ENCODE assay signal across 9 mouse cellular contexts in the genomic region with DNA sequence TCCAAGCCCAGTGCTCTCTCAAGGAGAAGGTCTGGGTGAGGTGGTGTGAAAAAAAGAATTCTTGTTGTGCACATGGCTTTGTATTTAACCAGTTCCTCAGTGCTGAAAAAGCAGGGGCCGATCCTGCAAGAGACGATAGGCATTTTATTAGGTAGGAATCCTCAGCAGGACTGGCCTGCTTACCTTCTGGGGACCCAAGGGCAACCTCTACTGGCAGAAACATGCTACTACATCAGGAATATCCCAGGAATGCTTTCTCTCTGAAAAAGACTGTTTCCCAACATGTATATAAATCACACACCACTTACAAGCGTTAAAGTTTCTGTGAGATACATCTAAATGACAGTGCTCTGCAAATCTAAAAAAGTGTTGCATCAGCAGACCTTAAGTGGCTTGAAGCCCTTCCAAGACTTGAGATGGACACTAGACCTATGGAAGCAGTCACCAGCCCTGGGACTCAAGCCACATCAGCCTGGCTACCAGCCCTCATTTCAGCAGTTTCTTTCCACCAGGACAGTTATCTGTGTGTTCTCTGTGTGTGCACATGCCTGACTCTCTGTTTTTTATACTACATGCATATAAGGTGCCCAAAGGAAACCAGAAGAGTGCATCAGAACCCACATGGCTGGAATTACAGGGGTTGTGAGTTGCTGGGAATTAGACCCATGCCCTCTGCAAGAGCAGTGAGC. TPM values are rescaled to one million over a fixed set of nuclear protein-coding genes. Genes with fewer than 3 reads are reported as not detected.
DNase-seq lines count a peak whose midpoint lies in the region; ATAC-seq and TF ChIP-seq lines count a peak whose summit lies in the region.
"Had no signal": no experiment of that assay in that cellular context is flagged by ENCODE, and none has a peak within 500 bp of the region (broad histone marks: within the 10 kb centered on the region; RNA-seq: fewer than 3 reads in every experiment).

No protein-coding gene starts in this region.

- ATAC-seq in limb, embryonic 11.5 days (ENCODE audit: insufficient number of reproducible peaks, low FRiP score, low TSS enrichment, low read depth), result no peak
- peak; percentile 44 for ATAC-seq in Patski

- CTCF ChIA-PET in Patski (lab: Charles Lee), result no interaction called here

- 12% methylated on average over 3 of the region's 3 CpGs for WGBS in limb, embryonic 11.5 days
- WGBS in limb, embryonic 10.5 days, result 14% methylated on average over 3 of the region's 3 CpGs

- no peaks in the 10 kb centered on the region for H3K4me1 ChIP-seq in limb, embryonic 11.5 days (ENCODE audit: control insufficient read depth, insufficient read depth, low read length)
- peaks cover 8% of the 10 kb centered on the region; the same call in 1 of the 2 replicates for H3K4me1 ChIP-seq in limb, embryonic 10.5 days
- H3K4me1 ChIP-seq: embryonic facial prominence, embryonic 12.5 days had no signal

- intact Hi-C loops in heart, postnatal 10 days (cut with DNase I), result loop anchor here (1.0 kb wide), 2 partner anchors 31 to 46 kb away; no protein-coding TSS in a partner anchor
- intact Hi-C loops in left cerebral cortex, adult 2 months (cut with DNase I), result loop anchor here (1.0 kb wide), 1 partner anchor 31 kb away; no protein-coding TSS in a partner anchor

- H3K9ac ChIP-seq in limb, embryonic 11.5 days (ENCODE audit: low read length), result no peak overlapping the region
- H3K9ac ChIP-seq: embryonic facial prominence, embryonic 12.5 days had no signal

- H3K9me3 ChIP-seq in limb, embryonic 11.5 days (ENCODE audit: control insufficient read depth, low read length), result no peaks in the 10 kb centered on the region
- no peaks in the 10 kb centered on the region for H3K9me3 ChIP-seq in limb, embryonic 10.5 days (replicated peaks)
- H3K9me3 ChIP-seq: embryonic facial prominence, embryonic 12.5 days had no signal

- TF ChIP-seq CTCF in Patski (IDR thresholded peaks at IDR 0.05), result peak; percentile 77
- peak; percentile 92 for TF ChIP-seq CTCF in left cerebral cortex, adult 2 months (IDR thresholded peaks at IDR 0.05)

- DNase-seq in limb, embryonic 11.5 days (ENCODE audit: low spot score), result peak; percentile 68
- DNase-seq in limb, embryonic 10.5 days (ENCODE audit: low spot score), result no peak
- no peak for DNase-seq in Patski (ENCODE audit: low read depth, low spot score)
- peak; percentile 81 to 82 for DNase-seq in cerebellum, postnatal 14 days
- peak; percentile 78 to 80 for DNase-seq in heart, postnatal 10 days
- DNase-seq in left cerebral cortex, adult 2 months (ENCODE audit: extremely low spot score in 1 of 2, low spot score in 2 of 2), result peak; percentile 57 to 67
- DNase-seq in retina, postnatal 1 day, result peak; percentile 72
- DNase-seq in ovary, postnatal 36 days (ENCODE audit: low spot score), result no peak

- no peaks in the 10 kb centered on the region for H3K36me3 ChIP-seq in limb, embryonic 11.5 days (ENCODE audit: control insufficient read depth, insufficient read depth, low read length)
- no peaks in the 10 kb centered on the region for H3K36me3 ChIP-seq in limb, embryonic 10.5 days
- H3K36me3 ChIP-seq: embryonic facial prominence, embryonic 12.5 days had no signal

- no peak overlapping the region for H3K27ac ChIP-seq in limb, embryonic 11.5 days (replicated peaks; ENCODE audit: low read depth, low read length)
- H3K27ac ChIP-seq in limb, embryonic 10.5 days, result no peak overlapping the region
- H3K27ac ChIP-seq in left cerebral cortex, adult 2 months, result no peak overlapping the region
- H3K27ac ChIP-seq: embryonic facial prominence, embryonic 12.5 days had no signal

- no peaks in the 10 kb centered on the region for H3K27me3 ChIP-seq in limb, embryonic 11.5 days (ENCODE audit: control insufficient read depth, insufficient read depth, low read length)
- H3K27me3 ChIP-seq in limb, embryonic 10.5 days (ENCODE audit: low read depth, poor library complexity, severe bottlenecking), result peaks cover 19% of the 10 kb centered on the region
- peaks cover 7% of the 10 kb centered on the region for H3K27me3 ChIP-seq in Patski
- H3K27me3 ChIP-seq: embryonic facial prominence, embryonic 12.5 days had no signal

- H3K4me3 ChIP-seq in limb, embryonic 11.5 days (ENCODE audit: low read depth, low read length), result no peak overlapping the region
- H3K4me3 ChIP-seq in limb, embryonic 10.5 days, result no peak overlapping the region
- no peak overlapping the region for H3K4me3 ChIP-seq in left cerebral cortex, adult 2 months
- H3K4me3 ChIP-seq: embryonic facial prominence, embryonic 12.5 days had no signal

- POLR2A ChIA-PET in Patski (lab: Charles Lee), result no interaction called here

- no peak overlapping the region for H3K4me2 ChIP-seq in limb, embryonic 11.5 days (ENCODE audit: low read depth, severe bottlenecking)
- H3K4me2 ChIP-seq: embryonic facial prominence, embryonic 12.5 days had no signal

- in situ Hi-C loops in Patski (cut with MboI; ENCODE audit: low pct_unique_long_range_greater_than_20kb), result no loop called here

RNA-seq across cellular contexts. Expression of a gene that starts 19.0 kb away (rescaled TPM):
- 149 and 155 TPM in 2 replicates for polyA plus RNA-seq in limb, embryonic 11.5 days (2014; fragmentation: Nextera tagmentation; extraction: Ambion mirVana)
- polyA plus RNA-seq in limb, embryonic 10.5 days (2016; fragmentation: Nextera tagmentation; extraction: Ambion mirVana), result 174 and 201 TPM in 2 replicates
- polyA plus RNA-seq in Patski (2021), result 108 TPM
- 100 to 1,000 TPM; 181 to 183 TPM for total RNA-seq in heart, postnatal 10 days (2021)
- total RNA-seq in left cerebral cortex, adult 2 months (2021), result 10 to 100 TPM; 90.3 to 93.7 TPM

RNA-seq across cellular contexts. Expression of a gene that starts 21.0 kb away (rescaled TPM):
- polyA plus RNA-seq in limb, embryonic 11.5 days (2014; fragmentation: Nextera tagmentation; extraction: Ambion mirVana), result 0.17 and 0.21 TPM in 2 replicates
- polyA plus RNA-seq in limb, embryonic 10.5 days (2016; fragmentation: Nextera tagmentation; extraction: Ambion mirVana), result 0.16 TPM in 1 of 2 replicates, not detected in the other
- polyA plus RNA-seq in Patski (2021), result not detected
- 1 to 10 TPM; 3.2 to 3.9 TPM for total RNA-seq in heart, postnatal 10 days (2021)
- total RNA-seq in left cerebral cortex, adult 2 months (2021), result 1 to 10 TPM; 6.9 to 7.9 TPM

RNA-seq across cellular contexts. Expression of a gene that starts 37.9 kb away (rescaled TPM):
- polyA plus RNA-seq in limb, embryonic 11.5 days (2014; fragmentation: Nextera tagmentation; extraction: Ambion mirVana), result 0.35 and 0.37 TPM in 2 replicates
- 0.36 and 0.38 TPM in 2 replicates for polyA plus RNA-seq in limb, embryonic 10.5 days (2016; fragmentation: Nextera tagmentation; extraction: Ambion mirVana)
- 0.03 TPM for polyA plus RNA-seq in Patski (2021)
- total RNA-seq in heart, postnatal 10 days (2021), result not detected
- 1 to 10 TPM; 5.7 to 6.2 TPM for total RNA-seq in left cerebral cortex, adult 2 months (2021)

RNA-seq across cellular contexts. Expression of a gene that starts 38.9 kb away (rescaled TPM):
- polyA plus RNA-seq in limb, embryonic 11.5 days (2014; fragmentation: Nextera tagmentation; extraction: Ambion mirVana), result not detected in 2 replicates
- polyA plus RNA-seq in limb, embryonic 10.5 days (2016; fragmentation: Nextera tagmentation; extraction: Ambion mirVana), result not detected in 2 replicates
- not detected for polyA plus RNA-seq in Patski (2021)
- total RNA-seq in heart, postnatal 10 days (2021), result not detected
- not detected for total RNA-seq in left cerebral cortex, adult 2 months (2021)
- polyA plus RNA-seq: embryonic facial prominence, embryonic 12.5 days had no signal

Comparison
In these comparisons a context has a peak if more than half of its experiments do, and no peak if none do; other contexts are left out.
1. DNase-seq: peak in limb, embryonic 11.5 days (single experiment), cerebellum, postnatal 14 days (2 of 2), heart, postnatal 10 days (2 of 2), left cerebral cortex, adult 2 months (2 of 2) and retina, postnatal 1 day (single experiment); none in limb, embryonic 10.5 days (single experiment), Patski (single experiment) and ovary, postnatal 36 days (single experiment).